Mouse (Mus musculus): ENCODE measurements around the gene Cpne8. TPM values are rescaled to one million over a fixed set of nuclear protein-coding genes. Genes with fewer than 3 reads are reported as not detected.

Cpne8 gene
- polyA plus RNA-seq, 1 experiment from 2014 or later: 11.0 TPM

DNA sequence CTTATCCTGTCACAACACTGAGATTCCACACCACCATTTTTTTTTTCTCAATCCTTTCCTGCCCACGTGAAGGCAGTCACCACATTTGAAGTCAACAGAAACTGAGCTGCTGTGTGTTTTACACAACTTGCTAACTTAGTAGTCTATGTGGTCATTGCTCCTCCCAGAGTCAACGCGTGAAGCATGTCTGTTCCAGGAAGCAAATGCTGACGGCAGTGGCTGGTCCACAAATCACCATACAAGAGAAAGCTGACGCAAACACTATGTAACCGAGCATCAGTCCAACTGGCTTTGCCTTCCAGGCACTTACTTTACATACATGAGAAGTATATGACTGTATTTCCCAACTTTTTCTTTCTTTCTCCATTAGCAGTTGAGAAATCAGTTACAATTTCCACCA, 12.3 kb downstream of the Cpne8 start:
- 91% methylated on average over 6 of the region's 6 CpGs for WGBS
- no peak overlapping the region for H3K4me3 ChIP-seq (replicated peaks; ENCODE audit: low read length)
- no peak for ATAC-seq
- H3K27me3 ChIP-seq (replicated peaks; ENCODE audit: control insufficient read depth, insufficient read depth, low read length): no peaks in the 10 kb centered on the region
- H3K9me3 ChIP-seq (ENCODE audit: control insufficient read depth, low read length): no peaks in the 10 kb centered on the region
- no peaks in the 10 kb centered on the region for H3K36me3 ChIP-seq (ENCODE audit: control insufficient read depth, insufficient read depth)
- H3K4me2 ChIP-seq (ENCODE audit: low read length): no peak overlapping the region
- H3K4me1 ChIP-seq (replicated peaks; ENCODE audit: control insufficient read depth, insufficient read depth, low read length): no peaks in the 10 kb centered on the region
- H3K27ac ChIP-seq (ENCODE audit: low read length): no peak overlapping the region
- H3K9ac ChIP-seq (replicated peaks; ENCODE audit: low read depth, low read length): no peak overlapping the region

DNA sequence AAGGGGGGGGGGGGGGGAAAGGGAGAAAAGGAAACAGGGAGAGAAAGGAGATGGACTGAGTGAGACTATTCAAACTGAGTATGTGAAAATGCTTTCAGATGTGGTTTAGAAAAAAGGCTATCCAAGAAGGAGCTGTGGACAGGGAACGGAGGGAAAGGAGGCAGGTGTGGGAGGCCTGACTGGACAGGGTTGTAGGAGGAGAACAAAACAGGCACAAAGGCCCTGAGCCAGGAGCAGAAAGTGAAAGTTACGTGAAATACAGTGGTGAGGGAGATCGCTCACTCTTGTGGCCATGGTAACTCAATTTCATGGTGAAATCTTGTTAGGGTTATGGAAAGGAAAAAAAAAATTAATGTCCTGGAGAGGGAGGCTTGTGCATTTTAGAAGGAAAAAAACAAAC, 14.6 kb downstream of the Cpne8 start:
- Histone ChIP-seq H3K9me3 (ENCODE audit: control insufficient read depth, low read length) (no peaks in the 10 kb centered on the region), H3K27me3 (replicated peaks; ENCODE audit: control insufficient read depth, insufficient read depth, low read length) (no peaks in the 10 kb centered on the region)
- WGBS: 84% methylated on average over 3 of the region's 3 CpGs

DNA sequence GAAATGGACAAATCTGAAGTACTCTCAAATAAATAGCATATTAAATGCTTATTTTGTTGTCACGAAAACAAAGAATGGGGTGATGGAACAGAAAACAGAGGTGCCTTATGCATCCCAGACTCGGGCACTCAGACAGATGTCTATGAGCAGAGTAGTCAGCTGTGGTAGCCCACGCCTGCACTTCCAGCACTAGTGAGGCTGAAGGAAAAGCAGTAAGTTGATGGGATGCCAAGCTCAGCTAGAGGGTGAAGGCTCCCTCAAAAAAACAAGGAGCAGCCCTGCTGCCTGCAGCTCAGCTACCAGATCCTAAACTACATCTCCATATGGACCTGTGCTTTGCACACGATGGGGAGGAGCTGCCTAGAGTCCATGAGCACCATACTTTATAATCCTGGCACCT, 15.6 kb downstream of the Cpne8 start:
- Histone ChIP-seq H3K4me3 (replicated peaks; ENCODE audit: low read length) (no peak overlapping the region), H3K4me1 (replicated peaks; ENCODE audit: control insufficient read depth, insufficient read depth, low read length) (no peaks in the 10 kb centered on the region), H3K9me3 (ENCODE audit: control insufficient read depth, low read length) (no peaks in the 10 kb centered on the region), H3K4me2 (ENCODE audit: low read length) (no peak overlapping the region), H3K36me3 (ENCODE audit: control insufficient read depth, insufficient read depth) (no peaks in the 10 kb centered on the region), H3K27ac (ENCODE audit: low read length) (no peak overlapping the region), H3K9ac (replicated peaks; ENCODE audit: low read depth, low read length) (no peak overlapping the region), H3K27me3 (replicated peaks; ENCODE audit: control insufficient read depth, insufficient read depth, low read length) (no peaks in the 10 kb centered on the region)
- WGBS: 77% methylated on average over 4 of the region's 4 CpGs
- no peak for ATAC-seq

More for the DNA sequence above, 14.6 kb downstream of the Cpne8 start:
- no peak for ATAC-seq
- Histone ChIP-seq H3K36me3 (ENCODE audit: control insufficient read depth, insufficient read depth) (no peaks in the 10 kb centered on the region), H3K4me2 (ENCODE audit: low read length) (no peak overlapping the region), H3K4me3 (replicated peaks; ENCODE audit: low read length) (no peak overlapping the region), H3K4me1 (replicated peaks; ENCODE audit: control insufficient read depth, insufficient read depth, low read length) (no peaks in the 10 kb centered on the region), H3K9ac (replicated peaks; ENCODE audit: low read depth, low read length) (no peak overlapping the region), H3K27ac (ENCODE audit: low read length) (no peak overlapping the region)

DNA sequence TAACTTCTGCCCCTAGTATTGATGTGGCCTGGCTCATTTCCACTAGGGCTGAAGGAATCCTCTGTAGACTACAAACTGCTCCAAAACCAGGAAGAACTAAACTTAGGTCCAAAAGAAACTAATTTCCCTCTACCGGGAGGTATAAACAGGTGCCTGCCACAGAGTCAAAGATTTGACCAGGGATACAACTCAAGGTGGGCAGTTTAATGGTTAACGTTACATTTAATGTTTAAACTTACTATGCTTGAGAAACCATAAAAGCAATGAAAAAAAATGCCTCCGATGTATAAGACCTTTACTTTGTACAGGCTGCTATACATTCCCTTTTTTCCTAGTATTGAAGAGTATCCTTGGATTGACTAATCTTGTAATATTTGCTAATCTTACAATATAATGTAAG, 18.5 kb downstream of the Cpne8 start:
- Histone ChIP-seq H3K27ac (ENCODE audit: low read length) (no peak overlapping the region), H3K9ac (replicated peaks; ENCODE audit: low read depth, low read length) (no peak overlapping the region), H3K9me3 (ENCODE audit: control insufficient read depth, low read length) (no peaks in the 10 kb centered on the region), H3K36me3 (ENCODE audit: control insufficient read depth, insufficient read depth) (no peaks in the 10 kb centered on the region), H3K4me2 (ENCODE audit: low read length) (no peak overlapping the region), H3K4me1 (replicated peaks; ENCODE audit: control insufficient read depth, insufficient read depth, low read length) (no peaks in the 10 kb centered on the region), H3K4me3 (replicated peaks; ENCODE audit: low read length) (no peak overlapping the region), H3K27me3 (replicated peaks; ENCODE audit: control insufficient read depth, insufficient read depth, low read length) (no peaks in the 10 kb centered on the region)
- WGBS: 96% methylated on average over 3 of the region's 3 CpGs
- ATAC-seq: no peak

DNA sequence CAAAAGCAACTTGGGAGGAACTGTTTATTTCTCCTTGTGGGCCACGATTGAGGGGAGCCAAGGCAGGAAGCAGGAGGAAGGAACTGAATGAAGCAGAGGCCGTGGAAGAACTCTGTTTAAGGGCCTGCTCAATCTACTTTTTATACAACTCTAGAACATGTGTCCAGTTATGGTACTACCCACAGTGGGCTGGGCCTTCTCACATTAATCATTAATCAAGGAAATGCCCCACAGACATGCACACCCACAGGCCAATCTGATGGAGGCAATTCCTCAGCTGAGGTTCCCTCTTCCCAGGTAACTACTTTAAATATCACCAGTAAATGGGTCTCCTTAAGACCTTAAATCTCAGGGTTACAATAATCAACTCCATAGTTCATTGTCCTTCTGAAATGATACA, 21.2 kb downstream of the Cpne8 start:
- Histone ChIP-seq H3K27ac (ENCODE audit: low read length) (no peak overlapping the region), H3K27me3 (replicated peaks; ENCODE audit: control insufficient read depth, insufficient read depth, low read length) (no peaks in the 10 kb centered on the region), H3K9ac (replicated peaks; ENCODE audit: low read depth, low read length) (no peak overlapping the region), H3K4me3 (replicated peaks; ENCODE audit: low read length) (no peak overlapping the region), H3K4me2 (ENCODE audit: low read length) (no peak overlapping the region), H3K4me1 (replicated peaks; ENCODE audit: control insufficient read depth, insufficient read depth, low read length) (no peaks in the 10 kb centered on the region), H3K9me3 (ENCODE audit: control insufficient read depth, low read length) (no peaks in the 10 kb centered on the region), H3K36me3 (ENCODE audit: control insufficient read depth, insufficient read depth) (no peaks in the 10 kb centered on the region)
- no peak for ATAC-seq
- 87% methylated on average over 2 of the region's 2 CpGs for WGBS

DNA sequence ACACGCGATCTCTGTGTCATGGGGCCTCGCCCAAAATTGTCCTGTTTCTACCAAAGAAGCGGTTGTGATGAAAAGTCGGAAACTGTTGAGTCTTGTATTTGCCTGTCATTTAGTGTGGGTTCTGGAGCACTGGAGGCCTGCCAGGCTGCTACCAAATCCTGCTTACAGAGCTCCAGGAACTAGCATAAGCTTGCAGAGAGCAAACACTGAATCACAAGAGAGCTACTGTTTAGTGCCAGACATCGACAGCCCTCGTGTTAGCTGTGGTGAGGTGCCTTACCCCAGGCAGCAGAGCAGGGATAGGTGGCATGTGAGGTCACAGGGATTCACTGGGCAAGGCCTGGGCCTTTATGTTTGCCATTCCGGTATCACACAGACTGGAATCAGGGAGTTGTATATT, 22.7 kb downstream of the Cpne8 start:
- Histone ChIP-seq H3K4me1 (replicated peaks; ENCODE audit: control insufficient read depth, insufficient read depth, low read length) (no peaks in the 10 kb centered on the region), H3K4me3 (replicated peaks; ENCODE audit: low read length) (no peak overlapping the region), H3K27ac (ENCODE audit: low read length) (no peak overlapping the region), H3K36me3 (ENCODE audit: control insufficient read depth, insufficient read depth) (no peaks in the 10 kb centered on the region), H3K27me3 (replicated peaks; ENCODE audit: control insufficient read depth, insufficient read depth, low read length) (no peaks in the 10 kb centered on the region), H3K9me3 (ENCODE audit: control insufficient read depth, low read length) (no peaks in the 10 kb centered on the region), H3K4me2 (ENCODE audit: low read length) (no peak overlapping the region), H3K9ac (replicated peaks; ENCODE audit: low read depth, low read length) (no peak overlapping the region)
- no peak for ATAC-seq
- 80% methylated on average over 8 of the region's 8 CpGs for WGBS

DNA sequence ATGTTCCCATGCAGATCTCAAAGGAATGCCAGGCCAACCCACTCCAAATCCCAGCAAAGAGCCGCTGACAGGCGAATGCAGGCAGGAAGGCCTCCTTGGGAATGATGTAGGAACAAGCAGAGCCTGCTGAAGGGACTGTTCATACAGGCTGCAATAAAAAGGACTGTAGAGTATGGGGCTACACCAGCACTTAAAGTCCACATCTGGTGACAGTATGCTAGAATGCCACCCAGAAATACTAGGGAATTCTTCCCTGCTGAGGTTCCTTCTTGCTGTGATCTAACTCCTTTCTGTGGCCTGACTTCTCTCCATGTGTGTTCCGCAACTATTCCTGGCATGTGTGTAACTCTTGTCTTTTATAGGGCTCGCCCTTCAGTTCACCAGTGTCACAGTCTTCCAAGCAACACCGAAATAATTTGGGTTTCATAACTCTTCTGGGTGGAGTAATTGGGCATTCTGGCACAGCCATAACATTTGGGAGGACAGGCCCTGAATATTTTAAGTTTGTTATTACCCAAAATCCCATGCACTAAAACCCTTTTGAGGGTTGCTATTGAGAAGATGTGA, 32.1 kb downstream of the Cpne8 start:
- Histone ChIP-seq H3K4me2 (ENCODE audit: low read length) (no peak overlapping the region), H3K27ac (ENCODE audit: low read length) (no peak overlapping the region), H3K36me3 (ENCODE audit: control insufficient read depth, insufficient read depth) (no peaks in the 10 kb centered on the region), H3K9me3 (ENCODE audit: control insufficient read depth, low read length) (no peaks in the 10 kb centered on the region; the same call in 1 of the 2 replicates), H3K4me1 (replicated peaks; ENCODE audit: control insufficient read depth, insufficient read depth, low read length) (no peaks in the 10 kb centered on the region), H3K9ac (replicated peaks; ENCODE audit: low read depth, low read length) (no peak overlapping the region), H3K4me3 (replicated peaks; ENCODE audit: low read length) (no peak overlapping the region), H3K27me3 (replicated peaks; ENCODE audit: control insufficient read depth, insufficient read depth, low read length) (no peaks in the 10 kb centered on the region)
- ATAC-seq: no peak
- 86% methylated on average over 5 of the region's 5 CpGs for WGBS

DNA sequence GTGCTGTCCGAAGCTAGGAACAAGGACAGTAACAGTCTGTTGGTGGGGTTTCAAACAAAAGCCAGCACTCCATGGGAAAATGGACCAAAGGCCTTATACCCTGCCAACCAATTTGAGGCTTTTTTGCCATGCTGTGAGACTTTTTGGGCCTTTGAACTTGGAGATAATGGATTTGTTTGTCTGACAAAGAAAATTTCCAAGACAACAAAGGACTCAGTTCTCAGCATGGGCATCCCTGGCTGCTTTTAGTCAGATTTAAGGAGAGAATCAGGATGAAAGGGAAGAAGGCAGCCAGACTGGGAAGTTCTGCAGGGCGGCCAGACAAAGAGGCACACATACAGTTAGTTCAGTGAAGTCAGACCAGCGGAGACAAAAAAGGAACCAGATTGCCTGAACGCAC, 32.9 kb downstream of the Cpne8 start:
- H3K36me3 ChIP-seq (ENCODE audit: control insufficient read depth, insufficient read depth): no peaks in the 10 kb centered on the region
- H3K9ac ChIP-seq (replicated peaks; ENCODE audit: low read depth, low read length): no peak overlapping the region
- H3K27me3 ChIP-seq (replicated peaks; ENCODE audit: control insufficient read depth, insufficient read depth, low read length): no peaks in the 10 kb centered on the region
- H3K4me2 ChIP-seq (ENCODE audit: low read length): no peak overlapping the region
- no peak overlapping the region for H3K4me3 ChIP-seq (replicated peaks; ENCODE audit: low read length)
- no peak overlapping the region for H3K27ac ChIP-seq (ENCODE audit: low read length)
- WGBS: 27% methylated on average over 4 of the region's 4 CpGs
- H3K9me3 ChIP-seq (ENCODE audit: control insufficient read depth, low read length): no peaks in the 10 kb centered on the region; the same call in 1 of the 2 replicates
- ATAC-seq: no peak
- H3K4me1 ChIP-seq (replicated peaks; ENCODE audit: control insufficient read depth, insufficient read depth, low read length): no peaks in the 10 kb centered on the region

DNA sequence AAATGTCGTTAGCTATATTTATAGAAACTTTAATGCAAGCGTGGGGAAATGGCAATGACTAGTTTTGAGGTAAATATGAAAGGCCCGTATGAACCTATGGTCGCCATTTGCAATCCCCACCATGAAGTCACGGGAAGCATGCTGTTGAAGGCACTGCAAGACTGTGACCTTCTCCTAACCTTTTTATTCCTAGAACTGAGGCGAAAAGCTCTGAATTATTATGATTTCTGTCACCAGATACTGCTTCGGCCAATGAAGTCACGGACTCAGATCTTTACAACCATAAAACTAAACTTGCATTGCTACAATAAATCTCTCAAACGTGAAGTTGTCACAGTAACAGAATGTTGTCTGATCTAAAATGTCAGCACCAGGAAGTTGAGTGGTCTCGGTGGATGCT, 33.4 kb downstream of the Cpne8 start:
- ATAC-seq: no peak
- WGBS: 91% methylated on average over 10 of the region's 10 CpGs
- Histone ChIP-seq H3K27ac (ENCODE audit: low read length) (no peak overlapping the region), H3K27me3 (replicated peaks; ENCODE audit: control insufficient read depth, insufficient read depth, low read length) (no peaks in the 10 kb centered on the region), H3K4me3 (replicated peaks; ENCODE audit: low read length) (no peak overlapping the region), H3K9ac (replicated peaks; ENCODE audit: low read depth, low read length) (no peak overlapping the region), H3K36me3 (ENCODE audit: control insufficient read depth, insufficient read depth) (no peaks in the 10 kb centered on the region), H3K9me3 (ENCODE audit: control insufficient read depth, low read length) (no peaks in the 10 kb centered on the region; the same call in 1 of the 2 replicates), H3K4me1 (replicated peaks; ENCODE audit: control insufficient read depth, insufficient read depth, low read length) (no peaks in the 10 kb centered on the region), H3K4me2 (ENCODE audit: low read length) (no peak overlapping the region)

DNA sequence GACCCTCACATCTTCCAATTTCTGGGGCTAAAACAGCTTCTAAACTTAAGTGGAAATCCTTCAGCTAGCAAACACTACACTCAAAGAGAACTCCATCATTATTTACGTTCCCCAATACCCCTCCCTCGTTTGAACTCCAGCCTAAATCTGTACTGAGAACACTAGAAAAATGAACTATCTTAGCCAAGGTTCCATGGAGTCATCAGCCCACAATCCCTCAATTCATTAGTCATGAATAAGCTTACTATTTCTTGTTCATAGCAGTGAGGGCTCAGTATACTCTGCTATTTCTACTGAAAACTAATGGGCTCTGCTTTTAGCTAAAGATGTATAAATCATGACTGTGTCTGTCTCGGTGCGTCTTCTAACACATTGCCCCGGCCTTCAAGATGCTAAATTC, 55.0 kb downstream of the Cpne8 start:
- H3K9me3 ChIP-seq (ENCODE audit: control insufficient read depth, low read length): no peaks in the 10 kb centered on the region
- ATAC-seq: no peak
- H3K36me3 ChIP-seq (ENCODE audit: control insufficient read depth, insufficient read depth): no peaks in the 10 kb centered on the region
- WGBS: 83% methylated on average over 5 of the region's 5 CpGs
- H3K4me1 ChIP-seq (replicated peaks; ENCODE audit: control insufficient read depth, insufficient read depth, low read length): no peaks in the 10 kb centered on the region
- no peaks in the 10 kb centered on the region for H3K27me3 ChIP-seq (replicated peaks; ENCODE audit: control insufficient read depth, insufficient read depth, low read length)
- no peak overlapping the region for H3K27ac ChIP-seq (ENCODE audit: low read length)
- no peak overlapping the region for H3K4me2 ChIP-seq (ENCODE audit: low read length)
- no peak overlapping the region for H3K4me3 ChIP-seq (replicated peaks; ENCODE audit: low read length)
- no peak overlapping the region for H3K9ac ChIP-seq (replicated peaks; ENCODE audit: low read depth, low read length)

All from forebrain, embryonic 16.5 days (tissue).